In genomic region chr12:45171927-45172642, GRCm38 (mm10) we compare ENCODE assay signal across 8 mouse cellular contexts.
A peak's percentile ranks its signal among the peaks of the same experiment; 100 is the strongest.
DNase-seq lines count a peak whose midpoint lies in the region; ATAC-seq and TF ChIP-seq lines count a peak whose summit lies in the region.

No protein-coding gene starts in this region.

- H3K27me3 ChIP-seq in liver, embryonic 14.5 days (ENCODE audit: control insufficient read depth, insufficient read depth, low read length) = no peaks in the 10 kb centered on the region
- H3K27me3 ChIP-seq in neural tube, embryonic 14.5 days (ENCODE audit: control insufficient read depth, insufficient read depth, low read length) = no peaks in the 10 kb centered on the region

- peak; percentile 18; the same call in 1 of the 2 replicates for TF ChIP-seq CTCF in bone marrow, adult 2 months (IDR thresholded peaks at IDR 0.05; ENCODE audit: control insufficient read depth, insufficient read depth, low read length)
- peak; percentile 69 for TF ChIP-seq CTCF in liver, embryonic 14.5 days (IDR thresholded peaks at IDR 0.05; ENCODE audit: low read depth)

- intact Hi-C loops in heart, postnatal 14 days (cut with DNase I) = loop anchor here (5.0 kb wide), 1 partner anchor 445 kb away; no protein-coding TSS in a partner anchor

- H3K4me1 ChIP-seq in bone marrow, adult 2 months (ENCODE audit: control insufficient read depth, insufficient read depth, low read length) = no peaks in the 10 kb centered on the region; the same call in 1 of the 2 replicates
- no peaks in the 10 kb centered on the region for H3K4me1 ChIP-seq in liver, embryonic 14.5 days (replicated peaks; ENCODE audit: control insufficient read depth in 2 of 2, insufficient read depth in 2 of 2, low read length in 1 of 2)
- no peaks in the 10 kb centered on the region for H3K4me1 ChIP-seq in neural tube, embryonic 14.5 days (ENCODE audit: control insufficient read depth, insufficient read depth, low read length)

- no peak overlapping the region for H3K4me3 ChIP-seq in bone marrow, adult 2 months (replicated peaks; ENCODE audit: control insufficient read depth, low read depth, low read length)
- no peak overlapping the region for H3K4me3 ChIP-seq in liver, embryonic 14.5 days (ENCODE audit: insufficient read depth in 1 of 2, low read depth in 2 of 2, low read length in 2 of 2)
- no peak overlapping the region for H3K4me3 ChIP-seq in neural tube, embryonic 14.5 days (ENCODE audit: low read depth, low read length)

- no peak for TF ChIP-seq POLR2A in bone marrow, adult 2 months (IDR thresholded peaks at IDR 0.05; ENCODE audit: borderline replicate concordance, control insufficient read depth, low read depth, low read length)

- no peak overlapping the region for H3K9ac ChIP-seq in liver, embryonic 14.5 days (replicated peaks)
- no peak overlapping the region for H3K9ac ChIP-seq in neural tube, embryonic 14.5 days (replicated peaks; ENCODE audit: low read depth, low read length)

- DNase-seq in A20 (ENCODE audit: low read depth, low spot score) = peak; percentile 65
- DNase-seq in fibroblast of lung, adult 2 months (ENCODE audit: low read depth) = peak; percentile 50
- DNase-seq in heart, postnatal 14 days = peak; percentile 79 to 82
- DNase-seq in kidney, postnatal 36 days = peak; percentile 63 to 87
- peak in 2 of 3 experiments; percentile 4 to 15 for DNase-seq in liver, embryonic 14.5 days (ENCODE audit: low read depth in 3 of 3, low spot score in 3 of 3)
- DNase-seq in thymus, postnatal 36 days = peak; percentile 4 to 10

- H3K36me3 ChIP-seq in liver, embryonic 14.5 days (replicated peaks; ENCODE audit: control insufficient read depth, insufficient read depth, low read depth) = no peaks in the 10 kb centered on the region
- no peaks in the 10 kb centered on the region for H3K36me3 ChIP-seq in neural tube, embryonic 14.5 days (ENCODE audit: control insufficient read depth, insufficient read depth, low read length)

- H3K9me3 ChIP-seq in liver, embryonic 14.5 days (ENCODE audit: control insufficient read depth, low read length) = no peaks in the 10 kb centered on the region
- no peaks in the 10 kb centered on the region for H3K9me3 ChIP-seq in neural tube, embryonic 14.5 days (ENCODE audit: control insufficient read depth, low read length)

- WGBS in bone marrow, adult 2 months = 55% methylated on average over 8 of the region's 8 CpGs
- 30% methylated on average over 8 of the region's 8 CpGs for WGBS in liver, embryonic 14.5 days (ENCODE audit: insufficient replicate concordance)
- 39% methylated on average over 8 of the region's 8 CpGs for WGBS in neural tube, embryonic 14.5 days

- no peak for ATAC-seq in liver, embryonic 14.5 days (ENCODE audit: insufficient read depth)
- ATAC-seq in neural tube, embryonic 14.5 days (ENCODE audit: low read depth) = peak; percentile 91

- no peak overlapping the region for H3K4me2 ChIP-seq in liver, embryonic 14.5 days (ENCODE audit: low read depth)
- H3K4me2 ChIP-seq in neural tube, embryonic 14.5 days (ENCODE audit: low read depth, low read length) = no peak overlapping the region

- no peak overlapping the region for H3K27ac ChIP-seq in bone marrow, adult 2 months (ENCODE audit: control insufficient read depth, insufficient read depth, low read depth, low read length, poor library complexity)
- no peak overlapping the region for H3K27ac ChIP-seq in liver, embryonic 14.5 days
- H3K27ac ChIP-seq in neural tube, embryonic 14.5 days (ENCODE audit: low read depth, low read length) = no peak overlapping the region

- no peak for TF ChIP-seq EP300 in liver, embryonic 14.5 days (IDR thresholded peaks at IDR 0.05; ENCODE audit: low read depth)

Comparison
In these comparisons a context has a peak if more than half of its experiments do, and no peak if none do; other contexts are left out.
1. DNase-seq: peak in every context shown above with its lines; median percentile 80 in heart, postnatal 14 days; 75 in kidney, postnatal 36 days; 65 in A20; 50 in fibroblast of lung, adult 2 months; 10 in liver, embryonic 14.5 days; 7 in thymus, postnatal 36 days.